Mouse (Mus musculus) forebrain, embryonic 14.5 days (tissue): ENCODE results near the gene Fgfr2. TPM values are rescaled to one million over a fixed set of nuclear protein-coding genes. Genes with fewer than 3 reads are reported as not detected.

ENCODE experiments used
- ATAC-seq: fragments of 200-750 bp; cut with Nextera tagmentation; 2 replicates; pipeline ENCODE4 v1.8.0; 2017; ENCODE audit warnings: mild to moderate bottlenecking, moderate library complexity
- DNase-seq: peaks from one replicate; pipeline ENCODE4 v3.0.0-alpha.2; 2015; ENCODE audit warnings: low spot score
- H3K27ac ChIP-seq: fragments of 300-500 bp; sonication (generic); 2 replicates; pipeline ENCODE4 v1.5.1; 2014; ENCODE audit warnings: low read depth, mild to moderate bottlenecking, control low read depth, low read length, moderate library complexity
- H3K27me3 ChIP-seq: fragments of 300-500 bp; sonication (generic); replicated peaks from 2 replicates; pipeline ENCODE4 v1.6.1; 2014; ENCODE audit warnings: low read length, control low read depth, mixed read lengths; ENCODE audit not compliant: control insufficient read depth, insufficient read depth
- H3K36me3 ChIP-seq: fragments of 300-500 bp; sonication (generic); 2 replicates; pipeline ENCODE4 v1.6.1; 2014; ENCODE audit warnings: low read length, control low read depth; ENCODE audit not compliant: control insufficient read depth, insufficient read depth
- H3K4me1 ChIP-seq: fragments of 300-500 bp; sonication (generic); 2 replicates; pipeline ENCODE4 v1.6.1; 2014; ENCODE audit warnings: antibody characterized with exemption, low read length, control low read depth; ENCODE audit not compliant: control insufficient read depth, insufficient read depth
- H3K4me2 ChIP-seq: fragments of 300-500 bp; sonication (generic); 2 replicates; pipeline ENCODE4 v1.6.1; 2014; ENCODE audit warnings: mild to moderate bottlenecking, control low read depth, low read length
- H3K4me3 ChIP-seq: fragments of 300-500 bp; sonication (generic); 2 replicates; pipeline ENCODE4 v1.5.1; 2014; ENCODE audit warnings: low read depth, low read length, control low read depth
- H3K9ac ChIP-seq: fragments of 300-500 bp; sonication (generic); 2 replicates; pipeline ENCODE4 v1.6.1; 2014; ENCODE audit warnings: mild to moderate bottlenecking, low read length, control low read depth, moderate library complexity
- H3K9me3 ChIP-seq: fragments of 300-500 bp; sonication (generic); replicated peaks from 2 replicates; pipeline ENCODE4 v1.6.1; 2016; ENCODE audit warnings: low read length, control low read depth, mixed read lengths; ENCODE audit not compliant: control insufficient read depth
- WGBS: fragments of 180-500 bp; shearing (Covaris S2); extraction: QIAGEN DNeasy Blood & Tissue Kit; methylation state at CpG from one replicate; pipeline ENCODE4 v1.1.7; 2014; 5-methylcytosine and 5-hydroxymethylcytosine counted together
- polyA plus RNA-seq: library from polyadenylated mRNA; unstranded; fragments of >200 nt; fragmentation: Nextera tagmentation; extraction: Ambion mirVana; gene quantifications from 2 replicates; pipeline ENCODE4 v1.2.1, GENCODE M21; 2014

The Fgfr2 gene
- polyA plus RNA-seq, 1 experiment from 2014 or later = 35.9 TPM

DNA sequence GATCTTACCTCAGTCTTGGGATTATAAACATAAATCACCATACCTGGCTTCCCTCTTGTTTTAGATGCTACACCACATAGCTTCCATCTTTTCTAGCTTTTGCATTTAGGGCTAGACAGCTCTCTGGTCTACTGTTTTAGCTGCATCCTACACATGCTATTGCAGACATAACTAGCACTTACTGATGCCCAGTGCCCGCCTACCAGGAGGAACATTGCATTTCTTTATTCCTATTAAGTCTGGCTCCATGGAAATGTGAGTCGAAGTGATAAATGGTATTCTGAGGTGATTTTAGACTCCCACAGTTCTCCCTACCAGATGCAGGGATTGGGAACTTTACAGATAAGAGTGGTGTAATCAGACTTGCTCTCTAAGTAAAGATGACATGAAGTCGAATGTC lies 713.3 kb downstream of the Fgfr2 start:
- Histone ChIP-seq H3K4me3 (no peak overlapping the region), H3K27me3 (no peaks in the 10 kb centered on the region), H3K27ac (no peak overlapping the region), H3K36me3 (no peaks in the 10 kb centered on the region), H3K9me3 (no peaks in the 10 kb centered on the region), H3K4me1 (no peaks in the 10 kb centered on the region), H3K9ac (no peak overlapping the region), H3K4me2 (no peak overlapping the region)
- no peak for DNase-seq
- no peak for ATAC-seq
- WGBS = 88% methylated on average over 3 of the region's 3 CpGs

GRCm38 (mm10) chr7:132402377-132403084 lies 720.6 kb downstream of the Fgfr2 start:
- H3K36me3 ChIP-seq = no peaks in the 10 kb centered on the region
- no peaks in the 10 kb centered on the region for H3K9me3 ChIP-seq
- no peak overlapping the region for H3K9ac ChIP-seq
- ATAC-seq = no peak
- H3K4me1 ChIP-seq = peaks cover 9% of the 10 kb centered on the region; the same call in 1 of the 2 replicates
- no peak overlapping the region for H3K27ac ChIP-seq
- DNase-seq = no peak
- H3K27me3 ChIP-seq = no peaks in the 10 kb centered on the region
- no peak overlapping the region for H3K4me3 ChIP-seq
- no peak overlapping the region for H3K4me2 ChIP-seq
- 88% methylated on average over 10 of the region's 10 CpGs for WGBS

GRCm38 (mm10) chr7:132398487-132398886 lies 724.7 kb downstream of the Fgfr2 start:
- ATAC-seq = no peak
- Histone ChIP-seq H3K36me3 (no peaks in the 10 kb centered on the region), H3K4me1 (no peaks in the 10 kb centered on the region; the same call in 1 of the 2 replicates), H3K4me2 (no peak overlapping the region), H3K4me3 (no peak overlapping the region), H3K27ac (no peak overlapping the region), H3K9me3 (no peaks in the 10 kb centered on the region), H3K9ac (no peak overlapping the region), H3K27me3 (no peaks in the 10 kb centered on the region)
- DNase-seq = no peak
- WGBS = 86% methylated on average over 3 of the region's 3 CpGs

DNA sequence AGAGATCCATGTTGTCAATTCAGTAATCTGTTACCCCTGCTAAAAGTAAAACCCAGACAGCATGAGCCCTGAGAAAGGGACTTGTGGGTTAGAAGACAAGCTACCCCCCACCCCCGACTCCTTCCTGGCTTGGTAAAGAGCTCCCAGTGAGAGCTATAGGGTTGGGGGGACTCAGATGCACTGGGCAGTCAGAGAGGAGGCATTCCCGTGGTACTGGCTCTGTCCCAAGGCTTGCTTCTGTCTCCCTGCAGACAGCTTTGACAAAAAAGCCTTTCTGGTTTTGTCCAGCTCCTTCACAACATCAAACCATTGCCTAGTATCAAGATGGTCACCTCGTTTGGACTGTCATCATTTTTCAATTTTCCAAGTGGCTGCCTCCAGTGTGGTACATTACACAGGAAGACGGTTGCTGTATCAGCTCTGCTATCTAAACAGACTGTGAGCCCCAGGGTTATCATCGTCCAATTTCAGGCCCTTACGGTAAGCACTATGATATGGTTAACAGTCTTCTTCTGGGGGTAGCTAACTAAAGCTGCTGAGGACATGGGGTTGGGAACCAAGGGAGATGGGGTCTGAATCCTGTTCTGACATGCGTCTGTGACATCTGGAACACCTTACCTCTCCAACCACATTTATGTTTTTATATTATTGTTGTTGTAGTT lies 726.4 kb downstream of the Fgfr2 start:
- DNase-seq = no peak
- 74% methylated on average over 7 of the region's 7 CpGs for WGBS

DNA sequence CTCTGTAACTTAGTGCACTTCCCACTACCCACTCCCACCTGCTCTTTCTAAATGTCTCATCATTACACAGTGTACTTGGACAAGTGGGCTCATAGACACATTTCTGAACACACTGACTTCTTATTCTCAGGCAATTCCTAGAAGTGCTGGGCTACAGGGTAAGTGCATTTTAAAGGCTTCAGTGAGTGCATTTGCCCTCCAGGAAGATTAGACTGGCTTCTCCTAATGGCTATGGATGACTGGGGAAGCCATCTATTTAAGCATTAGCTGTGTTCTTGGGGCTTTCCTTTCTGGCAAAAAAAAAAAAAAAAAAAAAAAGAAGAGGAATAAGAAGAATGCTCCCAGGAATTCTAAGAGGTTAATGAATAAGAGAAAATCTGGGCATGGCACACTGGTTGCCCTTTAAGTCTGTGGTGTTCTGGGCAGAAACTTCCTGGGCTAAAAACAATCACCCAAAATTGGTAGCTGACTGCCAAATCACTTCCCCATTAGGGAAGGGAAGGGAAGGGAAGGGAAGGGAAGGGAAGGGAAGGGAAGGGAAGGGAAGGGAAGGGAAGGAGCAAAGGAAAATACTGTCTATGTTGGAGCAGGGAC lies 729.5 kb downstream of the Fgfr2 start:
- H3K4me1 ChIP-seq = no peaks in the 10 kb centered on the region
- no peak overlapping the region for H3K9ac ChIP-seq
- no peaks in the 10 kb centered on the region for H3K36me3 ChIP-seq
- ATAC-seq (no peak), DNase-seq (no peak)
- H3K27me3 ChIP-seq = no peaks in the 10 kb centered on the region
- no peak overlapping the region for H3K27ac ChIP-seq
- no peaks in the 10 kb centered on the region for H3K9me3 ChIP-seq
- no peak overlapping the region for H3K4me3 ChIP-seq
- no peak overlapping the region for H3K4me2 ChIP-seq

More for the DNA sequence above, 726.4 kb downstream of the Fgfr2 start:
- Histone ChIP-seq H3K9me3 (no peaks in the 10 kb centered on the region), H3K27ac (no peak overlapping the region), H3K4me3 (no peak overlapping the region), H3K4me1 (no peaks in the 10 kb centered on the region), H3K9ac (no peak overlapping the region), H3K27me3 (no peaks in the 10 kb centered on the region), H3K36me3 (no peaks in the 10 kb centered on the region), H3K4me2 (no peak overlapping the region)
- ATAC-seq = no peak

DNA sequence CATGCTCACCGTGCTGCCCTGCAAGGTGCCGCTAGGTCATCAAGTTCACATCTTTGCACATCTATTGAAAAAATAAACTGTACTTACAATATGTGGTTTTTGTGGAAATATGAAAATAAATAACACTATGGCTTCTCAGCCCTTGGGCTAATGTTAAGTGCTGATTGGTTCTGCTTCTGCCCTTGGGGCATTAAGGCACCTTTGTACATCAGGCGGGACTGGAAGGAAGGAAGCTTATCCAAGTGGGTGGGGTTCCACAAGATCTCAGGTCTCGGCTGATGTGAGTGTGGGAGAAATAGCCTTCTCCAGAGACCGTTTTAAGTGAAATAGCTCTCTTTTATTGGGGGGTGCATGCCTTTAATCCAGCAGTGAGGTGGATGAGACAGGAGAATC lies 730.1 kb downstream of the Fgfr2 start:
- H3K4me3 ChIP-seq = no peak overlapping the region
- H3K9ac ChIP-seq = no peak overlapping the region
- ATAC-seq = no peak
- no peaks in the 10 kb centered on the region for H3K4me1 ChIP-seq
- no peak overlapping the region for H3K4me2 ChIP-seq
- 88% methylated on average over 5 of the region's 5 CpGs for WGBS
- H3K27ac ChIP-seq = no peak overlapping the region
- H3K27me3 ChIP-seq = no peaks in the 10 kb centered on the region
- no peaks in the 10 kb centered on the region for H3K36me3 ChIP-seq
- H3K9me3 ChIP-seq = no peaks in the 10 kb centered on the region
- DNase-seq = no peak

DNA sequence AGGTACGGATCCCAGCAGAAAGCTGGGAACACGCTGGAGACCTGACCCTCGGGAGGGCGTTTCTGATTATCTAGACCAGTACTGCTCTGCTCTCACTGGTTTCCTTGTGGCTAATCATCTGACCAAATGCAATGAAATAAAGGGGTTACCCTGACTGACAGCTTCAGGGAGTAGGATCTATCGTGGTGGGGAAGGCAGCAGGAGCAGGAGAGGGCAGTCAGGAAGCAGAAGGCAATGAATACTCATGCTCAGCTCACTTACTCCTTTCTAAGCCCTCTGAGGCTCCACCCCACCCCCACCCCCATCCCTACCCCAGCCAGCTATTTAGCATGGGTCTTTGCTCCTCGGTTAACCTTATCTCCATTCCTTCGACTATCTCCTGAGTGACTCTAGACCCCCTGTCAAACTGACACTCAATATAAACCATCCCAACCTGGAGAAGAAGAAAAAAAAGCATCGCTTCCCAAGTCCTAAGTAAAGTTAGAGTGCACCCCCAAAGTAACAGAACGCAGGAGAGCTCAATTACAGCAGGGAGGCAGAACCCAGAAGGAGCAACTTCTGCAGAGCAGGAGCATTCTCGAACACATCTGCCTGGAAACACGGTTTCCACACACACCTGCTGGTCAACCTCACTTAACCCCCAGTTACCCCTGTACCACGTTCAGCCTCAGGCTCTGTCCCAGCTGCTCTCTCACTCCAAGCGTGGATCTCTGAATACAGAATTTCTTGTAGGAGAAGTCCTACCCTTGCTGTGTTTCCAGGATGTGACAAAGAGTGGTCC lies 730.7 kb downstream of the Fgfr2 start:
- no peak overlapping the region for H3K4me3 ChIP-seq
- no peak for ATAC-seq
- no peaks in the 10 kb centered on the region for H3K36me3 ChIP-seq
- H3K4me2 ChIP-seq = no peak overlapping the region
- DNase-seq = no peak
- no peaks in the 10 kb centered on the region for H3K27me3 ChIP-seq
- H3K4me1 ChIP-seq = no peaks in the 10 kb centered on the region
- H3K9ac ChIP-seq = no peak overlapping the region
- H3K9me3 ChIP-seq = no peaks in the 10 kb centered on the region
- WGBS = 80% methylated on average over 13 of the region's 13 CpGs
- no peak overlapping the region for H3K27ac ChIP-seq

- DNase-seq (no peak), ATAC-seq (no peak)
- H3K4me1 ChIP-seq = peaks cover 15% of the 10 kb centered on the region
- H3K4me2 ChIP-seq = no peak overlapping the region
- H3K9ac ChIP-seq = no peak overlapping the region
- no peaks in the 10 kb centered on the region for H3K36me3 ChIP-seq
- 68% methylated on average over 7 of the region's 7 CpGs for WGBS
- H3K27ac ChIP-seq = no peak overlapping the region
- no peak overlapping the region for H3K4me3 ChIP-seq
- no peaks in the 10 kb centered on the region for H3K9me3 ChIP-seq
- no peaks in the 10 kb centered on the region for H3K27me3 ChIP-seq
These were observed 733.7 kb downstream of the Fgfr2 start for GRCm38 (mm10) chr7:132389473-132389872.
